Mouse (Mus musculus) spleen, adult 10 weeks (tissue): ENCODE data around the gene Rxra. TPM values are rescaled to one million over a fixed set of nuclear protein-coding genes. Genes with fewer than 3 reads are reported as not detected.

ENCODE experiments used
- polyA plus RNA-seq: library from polyadenylated mRNA; stranded (reverse); fragments of 350-450 nt; fragmentation: Illumina TruSeq; extraction: RNeasy Lipid Tissue Mini Kit (QIAGEN cat#74804); gene quantifications from one replicate; pipeline ENCODE4 v1.2.3, GENCODE M21; 2015; ENCODE audit warnings: low replicate concordance; ENCODE audit not compliant: insufficient read depth

The Rxra gene
- polyA plus RNA-seq = 17.5 TPM

DNA sequence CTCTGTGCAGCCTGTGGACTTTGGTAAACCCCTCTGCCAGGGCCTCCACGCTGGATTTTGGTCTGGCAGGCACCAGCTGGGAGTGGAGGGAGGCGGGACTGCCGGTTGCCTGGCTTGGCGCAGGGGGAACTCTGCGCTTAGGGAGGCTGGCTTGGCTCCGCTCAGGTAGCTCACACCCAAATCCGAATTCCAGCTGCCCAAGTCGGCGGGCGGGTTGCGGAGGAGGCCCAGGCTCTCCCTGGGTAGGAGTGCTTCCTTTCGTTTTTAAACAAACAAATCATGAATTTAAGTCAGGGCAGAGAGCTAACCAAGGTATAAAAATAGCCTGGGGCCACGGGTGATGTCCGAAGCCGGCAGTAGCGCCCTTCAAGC, at the start of gene Rxra:
Gene Rxra (plus strand): TSS at position 335 of the 372 bp plus-strand sequence.

Other genes with a start within 250 kb of the Rxra start
- gene Vav2, start 249.4 kb upstream of the Rxra start, polyA plus RNA-seq = 43.7 TPM
- 1.2 TPM for gene Brd3os, start 234.1 kb upstream of the Rxra start, polyA plus RNA-seq
- 19.4 TPM for gene Brd3, start 168.8 kb upstream of the Rxra start, polyA plus RNA-seq
- 48.0 TPM for gene Wdr5, start 161.3 kb upstream of the Rxra start, polyA plus RNA-seq
- 2.9 TPM for gene Col5a1, start 210.0 kb downstream of the Rxra start, polyA plus RNA-seq